In the genomic region with DNA sequence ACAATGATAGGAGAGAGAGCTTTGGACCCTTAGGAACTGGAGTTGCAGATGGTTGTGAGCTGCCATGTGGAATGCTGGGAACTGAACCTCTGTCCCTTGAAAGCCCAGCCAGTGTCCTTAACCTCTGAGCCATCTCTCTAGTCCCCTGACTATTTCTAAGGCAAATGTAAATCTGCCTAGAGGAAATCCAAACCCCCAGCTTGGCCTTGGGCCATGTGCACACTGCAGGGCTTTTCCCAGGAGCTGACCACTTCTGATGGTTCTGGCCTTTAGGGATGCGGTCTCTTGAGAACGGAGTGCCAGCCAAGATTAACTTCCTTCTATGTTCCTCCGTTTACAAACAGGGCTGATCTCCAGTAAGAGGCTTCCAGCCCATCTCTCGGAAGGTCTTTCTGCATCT, we compare ENCODE assay signal across 20 mouse cellular contexts. TPM values are rescaled to one million over a fixed set of nuclear protein-coding genes. Genes with fewer than 3 reads are reported as not detected.
DNase-seq lines count a peak whose midpoint lies in the region; ATAC-seq and TF ChIP-seq lines count a peak whose summit lies in the region.
"Had no signal": no experiment of that assay in that cellular context is flagged by ENCODE, and none has a peak within 500 bp of the region (broad histone marks: within the 10 kb centered on the region; RNA-seq: fewer than 3 reads in every experiment).

No protein-coding gene starts in this region.

- TF ChIP-seq EP300 in stomach, postnatal 0 days (optimal IDR thresholded peaks at IDR 0.05): no peak

- H3K9ac ChIP-seq in lung, embryonic 14.5 days: no peak overlapping the region
- no peak overlapping the region for H3K9ac ChIP-seq in stomach, postnatal 0 days (ENCODE audit: low read length)
- H3K9ac ChIP-seq: forebrain, embryonic 13.5 days; forebrain, postnatal 0 days; heart, embryonic 15.5 days; hindbrain, embryonic 14.5 days had no signal

- H3K4me2 ChIP-seq in lung, embryonic 14.5 days: no peak overlapping the region
- no peak overlapping the region for H3K4me2 ChIP-seq in stomach, postnatal 0 days (replicated peaks; ENCODE audit: low read depth)
- H3K4me2 ChIP-seq: forebrain, embryonic 13.5 days; heart, embryonic 15.5 days; hindbrain, embryonic 14.5 days had no signal

- TF ChIP-seq CTCF in lung, embryonic 14.5 days (IDR thresholded peaks at IDR 0.05; ENCODE audit: low read depth): no peak
- TF ChIP-seq CTCF in stomach, postnatal 0 days (IDR thresholded peaks at IDR 0.05; ENCODE audit: low read depth): no peak

- no peaks in the 10 kb centered on the region for H3K9me3 ChIP-seq in lung, embryonic 14.5 days (ENCODE audit: low read depth, low read length)
- H3K9me3 ChIP-seq in stomach, postnatal 0 days (ENCODE audit: control insufficient read depth, low read length): no peaks in the 10 kb centered on the region
- H3K9me3 ChIP-seq: embryonic facial prominence, embryonic 10.5 days; forebrain, embryonic 13.5 days; heart, embryonic 10.5 days; heart, embryonic 15.5 days; hindbrain, embryonic 10.5 days had no signal

- H3K4me3 ChIP-seq in lung, embryonic 14.5 days (ENCODE audit: low read depth, low read length): no peak overlapping the region
- no peak overlapping the region for H3K4me3 ChIP-seq in stomach, postnatal 0 days (ENCODE audit: low read depth, low read length)
- H3K4me3 ChIP-seq: embryonic facial prominence, embryonic 10.5 days; forebrain, embryonic 13.5 days; heart, embryonic 10.5 days; heart, embryonic 15.5 days; hindbrain, embryonic 10.5 days had no signal

- H3K4me1 ChIP-seq in lung, embryonic 14.5 days (ENCODE audit: insufficient read depth): peaks cover 15% of the 10 kb centered on the region
- H3K4me1 ChIP-seq in stomach, postnatal 0 days (replicated peaks; ENCODE audit: control insufficient read depth, insufficient read depth): peaks cover 3% of the 10 kb centered on the region; the same call in 1 of the 2 replicates

- peak; percentile 24 for DNase-seq in adrenal gland, postnatal 14 days
- DNase-seq in adrenal gland, adult 2 months: no peak
- DNase-seq in lung, embryonic 14.5 days: peak; percentile 66
- DNase-seq in lung, postnatal 36 days: no peak
- DNase-seq in 3T3-L1 (ENCODE audit: low read depth, low spot score): peak; percentile 11
- DNase-seq in stomach, postnatal 0 days (ENCODE audit: low spot score): no peak
- DNase-seq: adrenal gland, postnatal 25 days; cerebellum, adult 2 months; cerebellum, postnatal 10 days; gastrocnemius, postnatal 25 days; heart, postnatal 14 days had no signal

- no peak overlapping the region for H3K27ac ChIP-seq in lung, embryonic 14.5 days (ENCODE audit: low read depth)
- 0 out of 2 replicates have a peak overlapping the region, but pooled peaks have one; percentile 61 for H3K27ac ChIP-seq in stomach, postnatal 0 days (replicated peaks)
- H3K27ac ChIP-seq: embryonic facial prominence, embryonic 10.5 days; forebrain, embryonic 13.5 days; heart, embryonic 15.5 days; hindbrain, embryonic 10.5 days; hindbrain, embryonic 14.5 days had no signal

- ATAC-seq in lung, embryonic 14.5 days (ENCODE audit: insufficient read depth): no peak
- ATAC-seq in stomach, postnatal 0 days (ENCODE audit: low FRiP score, low TSS enrichment): no peak
- no peak for ATAC-seq in megakaryocyte-erythroid progenitor cell, adult 5-6 weeks (replicated peaks; ENCODE audit: low FRiP score, low TSS enrichment, poor library complexity, severe bottlenecking)
- ATAC-seq: forebrain, embryonic 13.5 days; forebrain, postnatal 0 days had no signal

- H3K27me3 ChIP-seq in lung, embryonic 14.5 days (ENCODE audit: insufficient read depth, low read length): no peaks in the 10 kb centered on the region
- no peaks in the 10 kb centered on the region for H3K27me3 ChIP-seq in stomach, postnatal 0 days (ENCODE audit: control insufficient read depth, insufficient read depth, low read length)
- H3K27me3 ChIP-seq: CH12.LX; forebrain, embryonic 13.5 days; heart, embryonic 15.5 days had no signal

- no peaks in the 10 kb centered on the region for H3K36me3 ChIP-seq in lung, embryonic 14.5 days (ENCODE audit: insufficient read depth)
- H3K36me3 ChIP-seq in stomach, postnatal 0 days (ENCODE audit: control insufficient read depth, insufficient read depth, low read length): no peaks in the 10 kb centered on the region
- H3K36me3 ChIP-seq: embryonic facial prominence, embryonic 10.5 days; heart, embryonic 10.5 days; heart, embryonic 15.5 days; hindbrain, embryonic 10.5 days had no signal

- WGBS in lung, embryonic 14.5 days: 67% methylated on average over 4 of the region's 4 CpGs
- 54% methylated on average over 4 of the region's 4 CpGs for WGBS in stomach, postnatal 0 days

RNA-seq across cellular contexts. Expression of a gene that starts 18.5 kb away (rescaled TPM):
- 167 and 168 TPM in 2 replicates for total RNA-seq in adrenal gland, postnatal 14 days (2021)
- total RNA-seq in adrenal gland, adult 2 months (2021): 100 to 1,000 TPM; 171 to 203 TPM
- polyA plus RNA-seq in adrenal gland, adult 2 months (2012; rRNA removed): 90.2 and 106 TPM in 2 replicates
- polyA plus RNA-seq in lung, embryonic 14.5 days (2014; fragmentation: Nextera tagmentation; extraction: Ambion mirVana): 181 and 185 TPM in 2 replicates
- polyA plus RNA-seq in stomach, postnatal 0 days (2015; fragmentation: Nextera tagmentation; extraction: Ambion mirVana): 143 TPM in 2 replicates
- total RNA-seq in megakaryocyte-erythroid progenitor cell, adult 5-6 weeks (2014; fragmentation: Nextera tagmentation): 97.9 and 117 TPM in 2 replicates
- 84.7 and 100 TPM in 2 replicates for total RNA-seq in megakaryocyte-erythroid progenitor cell, adult 5-6 weeks (2017)

Comparison
In these comparisons a context has a peak if more than half of its experiments do, and no peak if none do; other contexts are left out.
1. DNase-seq: peak in adrenal gland, postnatal 14 days (single experiment), lung, embryonic 14.5 days (single experiment) and 3T3-L1 (single experiment); none in adrenal gland, adult 2 months (single experiment), lung, postnatal 36 days (single experiment) and stomach, postnatal 0 days (single experiment).